Mouse (Mus musculus) urinary bladder, postnatal 4 days (tissue): ENCODE results near the gene Ehd4.
A peak's percentile ranks its signal among the peaks of the same experiment; 100 is the strongest.

Source experiments
- DNase-seq, 2 experiments: peaks; one replicate each; pipeline ENCODE4 v3.0.0; 2021 to 2022; ENCODE audit warnings: low spot score in 2 of 2

The Ehd4 gene

DNA sequence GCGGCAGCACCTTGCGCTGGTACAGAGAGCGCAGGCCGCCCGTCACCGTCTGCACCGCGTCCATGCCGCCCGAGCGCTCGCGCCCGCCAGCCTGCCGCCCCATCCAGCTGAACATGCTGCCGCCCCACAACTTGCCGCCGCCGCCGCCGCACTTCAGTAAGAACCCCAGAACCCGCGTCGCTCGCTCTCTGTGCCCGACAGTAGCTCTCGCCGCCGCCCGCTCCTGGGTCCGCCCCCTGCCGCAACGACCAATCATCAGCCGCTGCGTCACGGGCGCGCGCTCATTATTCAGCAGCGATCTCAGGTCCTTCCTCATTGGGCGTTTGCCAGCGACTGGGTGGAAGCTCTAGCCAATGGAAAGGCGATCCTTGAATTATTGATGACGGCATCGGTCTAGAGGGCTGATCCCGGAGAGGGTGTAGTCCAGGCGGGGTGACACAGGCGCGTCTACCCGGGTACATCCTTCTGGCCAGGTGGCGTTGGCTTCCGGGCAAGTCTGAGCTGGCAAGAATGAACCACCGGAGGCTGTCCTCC, at the start of gene Ehd4:
Gene Ehd4, minus strand, starts transcription at position 246 of the 534 bp plus-strand sequence.
- peak; percentile 96 to 99 for DNase-seq

DNA sequence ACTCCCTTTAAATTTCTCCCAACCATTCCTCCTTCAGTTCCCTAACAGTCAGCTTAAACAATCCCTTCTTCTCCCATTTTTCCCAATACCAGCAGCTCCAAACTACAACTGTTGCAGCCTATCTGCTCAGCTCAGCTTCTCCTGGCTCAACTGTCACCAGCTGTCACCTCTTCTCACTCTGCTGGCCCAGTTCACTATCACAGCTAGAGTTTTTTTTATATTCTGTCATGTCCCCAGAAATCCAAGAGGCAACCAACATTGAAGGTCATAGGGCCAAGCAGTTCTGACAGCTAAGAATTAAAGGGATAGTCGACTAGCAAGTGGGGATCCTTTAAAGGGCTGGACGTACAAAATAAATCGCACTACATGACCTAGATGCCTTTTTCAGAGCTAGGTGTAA, 49.3 kb upstream of the Ehd4 start:
- no peak for DNase-seq

DNA sequence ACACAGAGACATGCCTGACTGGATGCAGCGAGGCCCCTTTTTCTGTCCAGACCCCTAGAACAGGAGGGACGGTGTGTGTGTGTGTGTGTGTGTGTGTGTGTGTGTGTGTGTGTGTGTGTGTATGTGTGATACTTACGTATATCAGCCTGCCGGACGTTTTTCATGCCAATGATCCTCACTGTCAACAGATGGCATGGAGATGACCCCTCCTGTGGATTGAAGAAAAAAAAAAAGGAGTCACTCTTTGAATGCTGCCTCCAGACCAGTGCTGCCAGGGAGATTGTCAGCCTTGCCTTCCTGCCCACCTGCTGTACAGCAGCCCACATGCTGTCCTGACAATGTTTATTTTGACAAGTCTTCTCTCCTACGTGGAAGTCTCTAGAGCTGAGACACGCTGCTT, 45.7 kb upstream of the Ehd4 start:
- no peak for DNase-seq

DNA sequence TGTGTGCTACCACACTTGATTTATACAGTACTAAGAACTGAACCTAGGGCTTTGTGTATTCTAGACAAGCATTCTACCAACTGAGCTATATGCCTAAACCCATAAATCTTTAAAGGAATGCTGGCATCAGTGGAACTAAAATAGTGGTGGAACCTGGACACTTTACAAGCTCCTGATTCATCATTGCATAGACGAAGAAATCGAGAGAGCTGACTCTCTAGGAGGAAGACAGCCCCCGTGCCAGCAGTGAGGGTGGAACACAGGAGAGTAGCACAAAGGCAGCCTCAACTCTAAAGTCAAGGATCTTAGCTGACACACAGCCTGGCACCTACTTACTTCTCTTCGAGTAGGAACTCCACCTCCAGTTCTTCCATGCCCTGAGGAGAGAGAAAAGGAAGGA, 33.8 kb upstream of the Ehd4 start:
- no peak for DNase-seq

DNA sequence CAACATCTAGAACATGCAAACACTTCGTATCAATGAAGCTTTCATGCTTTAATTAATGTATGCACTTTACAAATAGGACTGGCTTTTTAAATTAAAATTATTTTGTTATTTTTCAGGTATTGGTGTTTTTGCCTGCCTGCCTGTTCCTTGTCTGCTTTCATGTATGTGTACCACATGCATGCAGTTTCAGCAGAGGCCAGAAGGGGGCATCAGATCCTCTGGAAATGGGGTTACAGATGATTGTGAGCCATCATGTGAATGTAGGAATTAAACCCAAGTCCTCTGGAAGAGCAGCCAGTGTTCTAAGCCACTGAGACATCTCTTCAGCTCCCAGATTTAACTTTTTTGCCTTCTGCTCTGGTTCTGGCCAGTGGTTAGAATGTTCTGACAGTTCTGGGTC, 33.2 kb upstream of the Ehd4 start:
- no peak for DNase-seq

DNA sequence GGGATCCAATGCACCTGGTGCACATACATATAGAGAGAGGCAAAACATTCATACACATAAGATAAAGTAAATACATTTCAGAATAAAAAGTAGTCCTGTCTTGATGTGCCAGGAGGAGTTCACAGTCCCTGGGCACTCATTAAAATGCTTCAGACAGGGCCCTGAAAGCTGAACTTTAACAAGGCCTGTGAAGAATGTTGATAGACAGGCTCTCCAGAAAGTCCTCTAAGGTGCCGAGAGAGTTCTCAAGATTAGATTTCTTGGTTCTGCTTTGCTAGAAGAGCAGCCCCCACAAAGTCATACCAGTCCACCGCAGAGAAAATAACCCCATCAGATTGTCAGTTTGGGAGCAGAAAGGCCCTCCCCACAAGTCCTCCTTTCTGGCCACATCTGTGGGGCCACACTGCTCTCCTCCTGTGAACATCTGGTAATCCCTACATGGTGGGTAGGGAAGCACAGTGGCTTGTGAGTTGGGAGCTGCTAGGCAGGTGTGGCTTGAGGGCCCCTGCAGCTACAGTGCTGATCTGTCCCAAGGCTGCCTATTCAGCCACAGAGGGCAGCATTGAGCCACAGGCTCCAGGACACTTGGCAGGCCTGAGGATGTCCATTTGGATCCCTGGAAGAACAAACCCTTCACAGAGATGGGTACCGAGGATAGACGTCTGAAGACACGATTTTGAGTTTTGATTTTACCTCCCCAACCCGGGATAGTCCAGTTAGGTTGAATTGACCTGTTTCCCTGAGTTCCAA, 31.3 kb upstream of the Ehd4 start:
- DNase-seq = no peak

DNA sequence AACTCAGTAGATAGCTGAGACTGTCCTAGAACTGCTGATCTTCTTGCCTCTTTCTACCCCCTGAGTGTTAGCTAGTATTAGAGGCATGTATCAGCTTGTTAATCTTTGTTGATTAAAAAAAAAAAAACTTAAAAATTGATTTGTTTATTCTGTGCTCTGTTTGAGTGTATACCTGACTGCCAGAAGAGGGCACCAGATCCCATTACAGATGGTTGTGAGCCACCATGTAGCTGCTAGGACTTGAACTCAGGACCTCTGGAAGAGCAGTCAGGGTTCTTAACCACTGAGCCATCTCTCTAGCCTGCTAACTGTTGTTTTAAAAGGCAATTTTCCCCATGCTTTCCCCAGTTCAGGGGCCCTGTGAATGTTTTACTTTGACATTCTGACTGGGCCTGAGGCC, 24.5 kb upstream of the Ehd4 start:
- DNase-seq = no peak

DNA sequence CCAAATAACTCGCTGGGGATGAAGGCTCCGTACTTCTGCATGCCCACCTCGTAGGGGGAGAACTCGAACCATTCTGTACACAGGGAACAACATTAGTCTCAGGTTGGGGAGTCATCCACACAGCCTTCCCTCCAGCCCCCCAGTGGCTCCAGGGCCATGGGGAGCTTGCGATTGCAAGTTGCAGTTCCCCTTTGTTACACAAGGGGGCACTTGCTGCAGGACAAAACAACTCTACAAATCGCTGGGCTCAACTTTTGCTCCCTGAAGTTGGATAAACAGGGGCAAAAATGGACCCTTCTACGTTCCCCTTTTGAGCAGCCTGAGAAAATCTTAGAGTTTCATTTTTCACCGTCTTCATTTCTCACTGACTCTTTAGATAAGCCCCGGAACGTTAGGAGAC, 19.3 kb upstream of the Ehd4 start:
- peak in 1 of 2 experiments; percentile 69 for DNase-seq

DNA sequence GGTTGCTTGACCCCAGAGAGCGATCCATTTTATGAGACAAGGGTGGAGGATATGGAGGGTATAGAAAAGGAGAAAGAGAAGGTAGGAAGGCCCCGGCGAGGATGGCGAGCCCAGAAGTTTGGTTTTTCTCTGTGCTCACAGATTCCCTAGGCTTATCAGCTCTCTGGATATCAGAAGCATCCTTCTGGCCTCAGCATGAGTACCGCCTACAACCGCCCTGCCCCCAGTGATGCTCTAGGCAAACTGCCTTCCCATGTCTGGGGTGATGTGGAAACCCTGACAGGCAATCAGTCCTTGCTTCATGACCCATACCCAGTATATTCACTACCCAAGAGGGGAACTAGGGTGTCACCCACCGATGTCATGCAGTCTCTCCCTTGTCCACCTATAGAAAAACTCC, 17.0 kb upstream of the Ehd4 start:
- no peak for DNase-seq

DNA sequence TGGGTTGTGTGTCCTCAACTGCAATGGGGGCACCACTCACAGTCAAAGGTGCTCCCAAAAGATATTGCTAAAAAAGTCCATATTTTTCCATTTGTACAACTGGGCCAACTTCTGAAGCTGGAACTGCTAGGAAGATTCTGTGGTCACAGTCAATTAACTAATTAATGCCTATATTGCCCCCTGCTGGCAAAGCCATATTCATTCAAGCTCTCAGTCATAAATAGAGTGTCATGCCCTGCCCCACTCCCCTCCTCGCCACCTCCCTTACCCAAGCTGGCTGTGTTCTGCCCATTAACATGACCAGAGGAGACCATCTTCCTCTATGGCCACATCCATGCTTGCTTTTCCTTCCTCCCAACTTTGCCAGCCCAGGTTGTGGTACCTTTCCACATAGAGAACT, 16.3 kb upstream of the Ehd4 start:
- DNase-seq = no peak

DNA sequence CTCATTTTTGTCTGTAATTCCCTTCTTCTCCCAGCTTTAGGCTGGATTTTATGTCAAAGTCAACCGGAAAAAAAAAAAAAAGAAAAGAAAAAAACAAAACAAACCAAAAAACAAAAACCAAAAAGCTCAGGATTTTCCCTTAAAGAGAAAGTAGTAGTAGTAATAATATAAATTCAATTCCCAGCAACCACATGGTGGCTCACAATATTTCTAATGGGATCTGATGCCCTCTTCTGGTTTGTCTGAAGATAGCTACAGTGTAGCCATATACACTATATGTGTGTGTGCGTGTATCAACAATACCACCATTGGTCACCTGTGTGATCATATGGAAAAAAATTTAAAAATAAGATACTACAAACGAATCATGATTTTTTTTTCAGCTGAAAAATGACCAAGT, 15.0 kb upstream of the Ehd4 start:
- no peak for DNase-seq

DNA sequence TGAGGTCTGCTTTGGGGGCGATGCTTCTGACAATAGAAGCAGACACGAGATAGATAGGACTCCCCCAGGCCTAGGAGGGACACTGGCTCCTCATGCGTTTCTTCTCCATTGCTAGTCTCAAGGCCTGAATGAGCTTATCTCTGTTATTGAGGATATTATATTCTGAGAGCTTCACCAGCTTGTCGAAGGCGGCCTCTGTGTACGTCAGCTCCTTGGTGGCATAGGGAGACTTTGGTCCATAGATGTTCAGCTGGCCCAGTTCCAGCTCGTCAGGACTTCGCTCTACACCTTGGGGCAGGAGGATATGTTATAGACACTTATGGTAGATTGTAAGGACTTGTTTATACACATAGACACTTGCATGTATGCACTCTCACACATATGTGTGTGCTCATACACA, 13.4 kb upstream of the Ehd4 start:
- DNase-seq = no peak

DNA sequence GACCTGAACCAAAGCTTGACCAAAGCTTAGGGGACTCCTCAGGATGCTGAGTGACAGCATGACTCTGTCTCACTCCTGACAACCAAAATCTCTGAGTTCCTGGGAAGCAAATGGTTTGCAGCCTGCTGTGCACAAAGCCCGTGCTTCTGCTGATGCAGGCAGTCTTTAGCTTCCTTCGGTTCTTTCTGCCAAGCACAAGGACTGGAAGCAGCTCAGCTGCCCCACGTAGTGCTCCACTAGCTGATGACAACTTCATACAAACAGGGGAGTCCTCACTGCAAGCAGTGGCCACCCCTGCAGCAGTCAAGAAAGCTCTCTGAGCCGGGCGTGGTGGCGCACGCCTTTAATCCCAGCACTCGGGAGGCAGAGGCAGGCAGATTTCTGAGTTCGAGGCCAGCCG, 11.1 kb upstream of the Ehd4 start:
- no peak for DNase-seq

DNA sequence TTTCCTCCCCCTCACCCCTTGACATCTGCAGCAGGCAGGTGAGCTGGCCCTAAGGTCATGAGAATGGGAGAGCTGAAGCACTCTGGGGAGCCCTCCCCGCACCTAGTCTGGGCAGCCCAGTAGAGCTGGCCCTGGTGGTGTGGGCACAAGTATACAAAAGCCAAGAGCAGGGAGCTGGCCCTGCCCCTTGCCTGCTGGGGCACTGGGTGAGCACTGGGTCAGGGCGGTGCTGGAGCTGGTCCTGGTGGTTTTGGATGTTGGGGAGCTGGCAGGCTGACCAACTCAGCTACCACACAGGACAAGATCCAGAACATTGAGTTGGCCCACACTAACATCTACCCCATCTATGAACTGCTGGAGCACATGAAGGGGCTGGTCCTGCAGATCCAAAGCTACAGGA, 5.0 kb upstream of the Ehd4 start:
- DNase-seq = no peak

DNA sequence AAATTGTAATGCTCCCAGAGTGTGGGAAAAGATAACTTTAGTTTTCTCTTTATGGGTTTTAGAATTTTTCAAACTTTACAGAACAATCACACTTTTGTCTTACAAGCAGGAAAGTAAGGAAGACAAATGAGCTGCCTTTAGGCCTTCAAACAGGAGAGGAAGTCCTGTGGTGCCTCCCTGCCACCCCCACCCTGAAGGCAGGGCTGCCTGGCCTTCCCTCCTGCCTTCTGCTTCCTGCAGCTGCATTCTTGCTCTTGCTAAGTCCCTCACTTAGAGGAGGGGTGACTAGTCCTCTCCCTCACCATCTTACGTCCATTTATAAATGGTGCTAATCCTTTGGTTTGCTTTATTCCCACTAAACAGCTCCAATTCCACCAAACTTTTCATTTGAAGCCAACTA, 4.4 kb upstream of the Ehd4 start:
- DNase-seq = no peak

DNA sequence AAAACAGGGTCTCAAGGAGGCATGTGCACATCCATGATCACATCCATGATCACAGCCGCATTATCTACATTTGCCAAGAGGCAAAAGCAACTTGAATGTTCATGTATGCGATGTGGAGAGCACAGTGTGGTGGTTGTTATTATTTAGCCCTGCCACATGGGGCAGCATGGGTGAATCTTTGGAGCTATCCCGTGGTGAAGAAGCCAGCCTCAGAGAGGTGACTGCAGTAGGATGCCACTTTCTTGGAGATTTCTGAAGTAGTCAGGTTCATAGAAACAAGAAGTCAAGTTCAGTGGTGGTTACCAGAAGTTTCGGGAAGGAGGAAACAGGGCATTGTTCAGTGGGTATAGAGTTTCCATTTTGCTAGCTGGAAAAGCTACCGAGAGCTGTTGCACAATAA, 3.6 kb upstream of the Ehd4 start:
- no peak for DNase-seq

DNA sequence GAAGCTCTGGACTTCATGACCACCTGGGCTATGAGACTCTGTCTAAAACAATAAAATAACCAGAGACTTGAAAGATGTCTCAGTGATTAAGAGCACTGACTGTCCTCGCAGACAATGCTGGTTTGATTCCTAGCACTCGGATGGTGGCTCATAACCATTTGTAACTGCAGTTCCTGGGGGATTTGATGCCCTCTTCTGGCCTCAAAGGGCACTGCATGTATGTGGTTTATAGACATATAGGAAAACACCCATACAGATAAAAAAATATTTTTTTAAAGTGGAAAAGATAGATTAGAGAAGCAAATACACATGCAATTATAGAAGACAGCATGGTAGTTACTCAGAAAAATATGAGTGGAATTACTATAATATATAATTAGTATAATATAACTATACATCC, 3.2 kb upstream of the Ehd4 start:
- no peak for DNase-seq

DNA sequence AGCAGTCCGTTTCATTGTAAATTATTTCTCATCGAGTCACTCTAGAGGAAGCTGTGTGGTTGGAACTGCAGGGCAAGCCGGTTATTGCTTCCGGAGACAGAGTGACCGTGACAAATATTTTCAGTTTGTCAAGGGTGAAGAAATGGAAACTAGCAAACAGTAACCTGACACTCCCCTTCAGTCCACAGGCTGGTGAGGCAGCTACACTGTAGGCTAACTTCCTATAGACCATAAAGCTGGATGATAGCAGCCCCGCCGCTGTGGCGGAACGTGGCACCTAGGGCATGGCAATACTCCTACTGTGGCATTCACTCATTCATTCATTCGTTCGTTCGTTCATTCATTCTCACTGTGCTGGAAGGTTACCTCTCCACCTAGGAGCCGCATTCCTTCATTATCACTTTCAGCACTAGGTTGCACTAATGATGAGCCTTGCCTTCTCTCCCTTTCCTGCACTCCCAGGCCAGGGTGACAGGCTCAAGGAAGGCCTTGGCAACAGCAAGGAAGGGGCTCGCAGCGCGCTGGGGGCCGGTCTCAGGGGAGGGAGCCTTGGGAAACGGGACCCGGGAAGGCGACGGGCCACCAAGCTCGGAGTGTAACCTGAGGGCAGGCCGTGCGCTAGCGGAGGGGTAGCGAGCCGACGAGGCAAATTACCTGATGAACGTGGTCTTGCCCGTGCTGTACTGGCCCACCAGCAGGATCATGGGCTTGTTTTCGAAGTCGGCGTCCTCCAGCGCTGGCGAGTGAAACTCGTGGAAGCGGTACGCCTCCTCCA, 633 bp downstream of the Ehd4 start:
- no peak for DNase-seq

DNA sequence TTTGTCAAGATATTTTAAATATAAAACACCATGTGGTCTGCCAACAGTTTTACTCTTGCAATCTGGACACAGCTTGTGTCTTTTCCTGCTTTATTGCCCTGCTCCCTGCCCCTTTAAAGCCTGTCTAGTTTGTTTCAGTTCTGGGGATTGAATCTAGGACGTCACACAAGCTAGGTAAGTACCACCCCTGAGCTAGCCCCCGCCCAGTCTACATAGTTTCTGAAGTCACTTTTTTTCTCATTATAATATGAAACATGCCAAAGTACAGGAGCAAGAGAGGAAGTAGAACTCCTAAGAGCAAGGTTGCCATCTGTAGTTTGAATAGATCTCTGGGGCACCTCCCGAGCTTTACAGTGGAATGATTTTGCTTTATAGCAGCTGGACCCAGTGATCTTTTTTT, 3.8 kb downstream of the Ehd4 start:
- no peak for DNase-seq

DNA sequence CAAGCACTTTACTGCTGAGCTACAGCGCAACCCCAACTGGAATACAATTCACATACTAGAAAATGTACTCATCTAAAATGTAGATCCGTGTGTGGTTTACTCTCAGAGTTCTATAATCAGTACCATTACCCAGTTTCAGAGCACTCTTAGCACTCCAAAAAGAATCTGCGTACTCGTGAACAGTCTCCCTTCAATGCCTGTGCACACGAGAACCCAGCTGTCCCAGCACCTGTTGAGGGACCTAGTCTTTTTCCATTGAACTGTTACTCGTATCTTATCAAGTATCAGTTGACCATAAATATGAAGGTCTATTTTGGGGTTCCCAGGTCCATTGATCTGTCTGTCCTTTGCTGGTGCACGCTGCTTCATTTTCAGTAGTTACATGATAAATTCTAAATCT, 4.8 kb downstream of the Ehd4 start:
- no peak for DNase-seq

DNA sequence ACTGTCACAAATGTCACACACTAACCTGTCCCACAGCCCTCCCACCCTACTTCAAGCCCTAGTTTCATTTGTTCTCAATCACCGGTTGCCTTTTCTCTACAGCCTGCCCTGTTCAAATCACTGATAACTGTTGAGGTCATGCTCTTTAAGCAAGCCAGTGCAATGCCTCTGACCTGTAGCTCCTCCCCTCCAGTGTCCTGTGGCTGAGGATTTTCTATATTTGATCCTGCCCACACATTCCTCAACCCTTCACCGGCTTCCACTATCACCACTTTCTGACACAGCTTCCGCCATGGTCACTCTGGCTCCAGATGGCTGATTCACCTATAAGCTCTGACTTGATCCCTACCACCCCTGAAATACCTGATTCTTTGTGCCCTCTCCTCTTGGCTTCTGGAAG, 6.4 kb downstream of the Ehd4 start:
- DNase-seq = no peak

DNA sequence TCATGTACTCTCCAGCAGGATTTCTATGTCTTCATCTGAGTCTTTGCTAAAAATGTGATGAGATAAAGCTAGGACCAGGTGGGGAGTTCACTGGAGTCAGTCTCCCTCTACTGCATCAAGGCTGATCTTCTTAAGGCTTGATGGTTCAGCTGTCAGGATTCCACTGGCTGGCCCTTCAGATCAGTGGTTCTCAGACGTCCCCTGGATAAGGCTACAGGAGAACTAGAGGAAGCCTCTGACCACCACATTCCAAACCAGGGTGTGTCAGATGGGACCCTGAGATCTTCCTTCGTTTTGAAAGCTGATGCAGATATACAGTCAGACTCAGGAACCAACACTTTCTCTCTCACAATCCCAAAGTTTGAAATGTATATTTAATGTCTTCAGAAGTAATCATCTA, 7.0 kb downstream of the Ehd4 start:
- no peak for DNase-seq

DNA sequence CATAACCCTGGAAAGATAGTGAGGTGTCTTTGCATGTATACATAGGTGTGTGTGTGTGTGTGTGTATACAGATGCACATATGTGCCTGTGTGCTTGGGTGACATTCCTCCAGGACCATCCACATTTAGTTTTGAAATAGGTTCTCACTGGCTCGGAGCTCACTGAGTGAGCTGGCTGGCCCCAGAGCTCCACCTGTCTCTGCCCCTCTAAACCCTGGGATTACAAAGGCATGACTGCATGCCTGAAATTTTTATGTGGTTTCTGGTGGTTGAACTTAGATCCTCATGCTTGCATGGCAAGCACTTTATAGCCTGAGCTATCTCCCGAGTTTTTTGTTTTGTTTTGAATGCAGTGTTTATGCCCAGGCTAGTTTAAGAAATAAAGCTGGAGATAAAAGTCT, 7.9 kb downstream of the Ehd4 start:
- DNase-seq = no peak
